Mouse (Mus musculus): Measurements from ENCODE around the gene Anks1. TPM values are rescaled to one million over a fixed set of nuclear protein-coding genes. Genes with fewer than 3 reads are reported as not detected.

The Anks1 gene
- polyA plus RNA-seq, 1 experiment from 2014 or later = 11.3 TPM

DNA sequence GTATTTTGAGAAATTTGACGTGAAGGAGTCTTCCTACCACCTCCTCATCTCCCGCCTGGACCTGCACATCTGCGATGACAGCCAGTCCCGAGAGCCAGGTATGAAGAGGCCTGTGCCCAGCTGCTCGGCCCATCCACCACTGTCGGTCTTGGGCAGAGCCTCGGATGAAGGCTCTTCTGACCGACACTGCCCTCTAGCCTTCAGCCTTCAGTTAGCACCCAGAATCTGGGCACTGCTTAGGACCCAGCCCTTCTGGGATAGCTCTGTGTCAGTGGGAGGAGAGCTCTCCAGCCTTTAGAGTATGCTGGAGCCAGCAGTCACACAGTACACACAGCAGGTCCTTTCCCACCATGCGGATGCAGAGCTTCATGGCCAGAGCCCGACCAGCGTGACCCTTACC is 27.6 kb upstream of the Anks1 start:
- ATAC-seq (replicated peaks; ENCODE audit: low FRiP score, low read depth) (peak; percentile 46; the same call in 1 of the 2 replicates), DNase-seq (ENCODE audit: low spot score) (peak; percentile 57)
- WGBS = 60% methylated on average over 11 of the region's 11 CpGs
- peak; percentile 62 for TF ChIP-seq CTCF (IDR thresholded peaks at IDR 0.05; ENCODE audit: low read depth)
- Histone ChIP-seq H3K4me2 (ENCODE audit: low read length) (no peak overlapping the region), H3K36me3 (ENCODE audit: insufficient read depth, low read length) (peaks cover 54% of the 10 kb centered on the region), H3K9ac (ENCODE audit: low read depth, low read length) (no peak overlapping the region), H3K4me1 (replicated peaks; ENCODE audit: insufficient read depth, low read length) (no peaks in the 10 kb centered on the region), H3K27me3 (ENCODE audit: insufficient read depth, low read length) (no peaks in the 10 kb centered on the region), H3K4me3 (replicated peaks; ENCODE audit: low read depth, low read length) (no peak overlapping the region), H3K27ac (no peak overlapping the region), H3K9me3 (replicated peaks; ENCODE audit: low read length) (no peaks in the 10 kb centered on the region)

DNA sequence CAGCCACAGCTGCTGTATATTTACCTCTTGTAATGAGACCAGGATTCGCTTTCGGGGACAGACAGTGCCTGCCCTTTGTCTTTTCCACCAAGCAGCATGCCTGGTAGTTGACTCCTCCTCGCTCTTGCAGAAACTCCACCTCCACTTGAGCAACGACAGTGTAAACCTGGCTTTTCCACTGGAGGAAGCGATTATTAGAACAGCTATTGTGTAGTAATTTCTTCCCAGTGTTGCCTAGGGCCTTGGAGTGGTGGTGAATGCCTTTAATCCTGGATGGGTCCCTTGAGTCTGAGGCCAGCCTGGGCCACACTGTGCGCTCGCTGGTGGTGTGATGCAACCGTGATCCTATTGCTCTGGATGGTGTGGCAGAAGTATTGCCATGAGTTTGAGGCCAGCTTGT is 26.0 kb upstream of the Anks1 start:
- Histone ChIP-seq H3K4me3 (replicated peaks; ENCODE audit: low read depth, low read length) (no peak overlapping the region), H3K4me2 (ENCODE audit: low read length) (no peak overlapping the region), H3K4me1 (replicated peaks; ENCODE audit: insufficient read depth, low read length) (no peaks in the 10 kb centered on the region), H3K36me3 (ENCODE audit: insufficient read depth, low read length) (peaks cover 61% of the 10 kb centered on the region), H3K27me3 (ENCODE audit: insufficient read depth, low read length) (no peaks in the 10 kb centered on the region), H3K27ac (no peak overlapping the region), H3K9ac (ENCODE audit: low read depth, low read length) (no peak overlapping the region), H3K9me3 (replicated peaks; ENCODE audit: low read length) (no peaks in the 10 kb centered on the region)
- DNase-seq (ENCODE audit: low spot score) (no peak), ATAC-seq (replicated peaks; ENCODE audit: low FRiP score, low read depth) (no peak)
- 88% methylated on average over 8 of the region's 8 CpGs for WGBS
- no peak for TF ChIP-seq CTCF (IDR thresholded peaks at IDR 0.05; ENCODE audit: low read depth)

DNA sequence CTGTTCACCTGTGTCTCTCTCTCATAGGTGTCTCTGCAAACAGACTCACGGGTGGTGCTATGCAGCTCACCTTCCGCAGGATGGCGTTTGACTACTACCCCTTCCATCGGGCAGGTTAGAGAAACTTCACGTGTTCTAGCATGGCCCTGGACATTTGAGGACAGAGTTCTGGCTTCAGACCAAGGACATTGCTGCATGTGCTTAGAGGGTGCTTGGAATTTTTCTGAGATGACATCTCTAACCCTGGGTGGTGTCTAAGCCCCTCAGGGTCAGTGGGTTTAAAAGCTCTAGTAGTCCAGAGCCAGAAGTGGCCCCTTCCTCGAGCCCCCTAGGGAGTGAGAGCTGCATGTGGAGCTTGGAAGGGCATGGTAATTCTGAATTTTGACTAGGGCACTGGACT is 25.1 kb upstream of the Anks1 start:
- no peak for DNase-seq (ENCODE audit: low spot score)
- TF ChIP-seq CTCF (IDR thresholded peaks at IDR 0.05; ENCODE audit: low read depth) = no peak

DNA sequence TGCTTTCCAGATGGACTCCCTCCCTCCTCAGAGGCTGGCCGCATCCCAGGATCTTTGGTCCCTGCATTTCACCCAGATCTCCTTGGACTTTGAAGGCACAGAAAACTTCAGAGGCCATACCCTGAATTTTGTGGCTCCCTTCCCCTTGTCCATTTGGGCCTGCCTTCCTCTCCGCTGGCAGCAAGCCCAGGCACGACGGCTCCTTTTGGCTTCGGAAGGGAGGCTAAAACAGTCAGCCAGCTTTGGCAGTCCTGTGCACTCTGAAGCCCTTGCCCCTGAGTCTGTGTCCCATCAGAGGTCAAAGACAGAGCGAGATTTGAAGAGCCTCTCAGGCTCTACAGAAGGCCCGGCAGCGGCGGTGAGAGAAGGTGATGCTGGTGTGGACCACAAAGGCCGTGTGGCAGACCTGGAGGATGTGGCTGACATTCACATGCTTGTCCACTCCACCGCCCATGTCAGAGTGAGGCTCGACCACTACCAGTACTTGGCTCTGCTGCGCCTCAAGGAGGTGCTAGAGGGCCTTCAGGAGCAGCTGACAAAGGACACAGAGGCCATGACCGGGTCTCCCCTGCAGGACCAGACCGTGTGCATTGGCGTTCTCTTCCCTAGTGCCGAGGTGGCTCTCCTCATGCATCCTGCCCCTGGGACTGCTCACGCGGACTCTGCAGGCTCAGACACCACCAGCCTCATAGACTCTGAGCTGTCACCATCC is 22.5 kb upstream of the Anks1 start:
- peak; percentile 40 for TF ChIP-seq CTCF (IDR thresholded peaks at IDR 0.05; ENCODE audit: low read depth)
- no peaks in the 10 kb centered on the region for H3K27me3 ChIP-seq (ENCODE audit: insufficient read depth, low read length)
- H3K4me3 ChIP-seq (replicated peaks; ENCODE audit: low read depth, low read length) = no peak overlapping the region
- peaks cover 47% of the 10 kb centered on the region for H3K36me3 ChIP-seq (ENCODE audit: insufficient read depth, low read length)
- ATAC-seq (replicated peaks; ENCODE audit: low FRiP score, low read depth) (no peak), DNase-seq (ENCODE audit: low spot score) (peak; percentile 3)
- WGBS = 85% methylated on average over 19 of the region's 19 CpGs
- no peaks in the 10 kb centered on the region for H3K9me3 ChIP-seq (replicated peaks; ENCODE audit: low read length)
- H3K4me2 ChIP-seq (ENCODE audit: low read length) = no peak overlapping the region
- H3K9ac ChIP-seq (ENCODE audit: low read depth, low read length) = no peak overlapping the region
- H3K4me1 ChIP-seq (replicated peaks; ENCODE audit: insufficient read depth, low read length) = no peaks in the 10 kb centered on the region
- H3K27ac ChIP-seq = no peak overlapping the region

More for the DNA sequence above, 25.1 kb upstream of the Anks1 start:
- Histone ChIP-seq H3K27ac (no peak overlapping the region), H3K9me3 (replicated peaks; ENCODE audit: low read length) (no peaks in the 10 kb centered on the region), H3K36me3 (ENCODE audit: insufficient read depth, low read length) (peaks cover 61% of the 10 kb centered on the region), H3K4me1 (replicated peaks; ENCODE audit: insufficient read depth, low read length) (no peaks in the 10 kb centered on the region), H3K4me3 (replicated peaks; ENCODE audit: low read depth, low read length) (no peak overlapping the region), H3K27me3 (ENCODE audit: insufficient read depth, low read length) (no peaks in the 10 kb centered on the region), H3K4me2 (ENCODE audit: low read length) (no peak overlapping the region), H3K9ac (ENCODE audit: low read depth, low read length) (no peak overlapping the region)
- WGBS = 93% methylated on average over 6 of the region's 6 CpGs
- ATAC-seq (replicated peaks; ENCODE audit: low FRiP score, low read depth) = no peak

DNA sequence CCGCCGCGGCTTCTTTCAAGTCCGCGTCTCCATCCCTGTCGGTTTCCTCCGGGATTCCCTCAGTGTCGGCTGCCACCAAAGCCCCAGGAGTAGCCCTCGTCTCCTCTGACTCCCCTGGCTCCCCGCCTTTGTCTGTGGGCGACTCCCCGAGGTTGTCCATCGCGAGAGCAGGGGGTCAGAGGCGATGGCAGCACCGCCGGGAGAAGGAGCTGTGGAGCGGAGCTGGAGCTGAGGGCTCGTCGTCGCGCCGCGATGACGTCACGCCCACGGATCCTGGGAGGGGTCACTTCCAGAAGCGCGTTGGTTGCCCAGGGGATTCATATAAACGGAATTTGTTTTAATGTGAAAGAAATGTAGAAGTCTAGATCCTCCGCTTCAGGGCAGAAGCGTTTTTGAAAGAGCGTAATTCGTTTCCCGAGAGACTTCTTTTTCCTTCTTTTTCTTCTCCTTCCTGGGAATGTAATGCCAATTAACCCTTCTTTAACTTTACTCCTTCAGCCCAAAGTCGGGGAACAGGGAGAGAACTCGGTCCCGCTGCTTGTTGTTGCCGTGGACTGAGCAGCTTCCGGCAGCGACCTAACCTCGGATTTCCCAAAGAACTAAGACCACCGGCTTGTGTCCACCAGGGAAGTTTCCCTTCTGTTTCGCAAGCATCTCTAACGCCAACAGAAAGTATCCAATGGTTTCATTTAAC is 1.4 kb upstream of the Anks1 start:
- Histone ChIP-seq H3K4me2 (ENCODE audit: low read length) (peak overlapping the region; percentile 85), H3K9me3 (replicated peaks; ENCODE audit: low read length) (no peaks in the 10 kb centered on the region), H3K4me3 (replicated peaks; ENCODE audit: low read depth, low read length) (peak overlapping the region; percentile 91), H3K27me3 (ENCODE audit: insufficient read depth, low read length) (no peaks in the 10 kb centered on the region), H3K36me3 (ENCODE audit: insufficient read depth, low read length) (peaks cover 9% of the 10 kb centered on the region), H3K4me1 (replicated peaks; ENCODE audit: insufficient read depth, low read length) (peaks cover 14% of the 10 kb centered on the region), H3K9ac (ENCODE audit: low read depth, low read length) (peak overlapping the region; percentile 90), H3K27ac (peak overlapping the region; percentile 66; the same call in 1 of the 2 replicates)
- DNase-seq (ENCODE audit: low spot score) (peak; percentile 95), ATAC-seq (replicated peaks; ENCODE audit: low FRiP score, low read depth) (peak; percentile 57)
- TF ChIP-seq CTCF (IDR thresholded peaks at IDR 0.05; ENCODE audit: low read depth) = peak; percentile 51
- 0% methylated on average over 45 of the region's 45 CpGs for WGBS

DNA sequence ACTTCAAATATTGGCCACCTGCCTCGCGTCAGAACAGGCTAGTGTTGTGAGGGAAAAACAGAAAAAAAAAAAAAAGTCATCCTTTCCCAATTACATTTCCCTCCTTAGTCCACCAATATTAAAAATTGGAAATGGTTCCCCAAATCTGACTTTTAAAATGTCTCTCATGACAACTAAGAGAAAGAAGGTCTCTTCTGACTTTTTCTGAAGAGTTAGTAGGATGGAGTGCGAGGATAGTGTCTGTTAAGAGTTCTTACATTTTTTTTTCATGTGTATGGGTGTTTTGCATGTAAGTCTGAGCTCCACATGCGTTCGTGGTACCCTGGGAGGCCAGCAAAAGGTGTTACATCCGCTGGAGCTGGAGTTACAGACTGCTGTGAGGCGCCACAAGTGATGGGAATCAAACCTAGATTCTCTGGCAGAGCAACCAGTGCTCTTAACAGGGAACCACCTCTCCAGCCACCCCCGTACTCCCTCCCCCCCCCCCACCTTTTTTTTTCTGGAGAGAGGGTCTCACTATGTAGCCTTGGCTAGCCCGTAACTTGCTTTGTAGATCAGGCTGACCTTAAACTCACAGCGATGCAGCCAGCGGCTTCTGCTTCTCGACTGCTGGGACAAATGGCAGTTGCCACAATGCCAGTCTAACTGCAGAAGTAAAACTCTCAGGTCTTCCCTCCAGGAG is 759 bp upstream of the Anks1 start:
- H3K36me3 ChIP-seq (ENCODE audit: insufficient read depth, low read length) = peaks cover 3% of the 10 kb centered on the region
- peak overlapping the region; percentile 94 for H3K27ac ChIP-seq
- no peaks in the 10 kb centered on the region for H3K27me3 ChIP-seq (ENCODE audit: insufficient read depth, low read length)
- H3K4me1 ChIP-seq (replicated peaks; ENCODE audit: insufficient read depth, low read length) = peaks cover 14% of the 10 kb centered on the region
- no peaks in the 10 kb centered on the region for H3K9me3 ChIP-seq (replicated peaks; ENCODE audit: low read length)
- no peak; the same call in 1 of the 2 replicates for ATAC-seq (replicated peaks; ENCODE audit: low FRiP score, low read depth)
- no peak; the same call in 1 of the 2 replicates for TF ChIP-seq CTCF (IDR thresholded peaks at IDR 0.05; ENCODE audit: low read depth)
- peak overlapping the region; percentile 85 for H3K4me2 ChIP-seq (ENCODE audit: low read length)
- DNase-seq (ENCODE audit: low spot score) = peak; percentile 27
- peak overlapping the region; percentile 91 for H3K4me3 ChIP-seq (replicated peaks; ENCODE audit: low read depth, low read length)
- peak overlapping the region; percentile 90; the same call in 1 of the 2 replicates for H3K9ac ChIP-seq (ENCODE audit: low read depth, low read length)
- under 1% methylated on average over 12 of the region's 12 CpGs for WGBS

All from kidney, postnatal 0 days (tissue).